Mouse (Mus musculus) cerebellum, adult 8-10 months (tissue): Measurements from ENCODE around the gene Hmga2.
"Not testable (repeated sequence)": the region's sequence is repeated elsewhere in the genome, so short reads cannot be mapped to it uniquely, and the experiment has no call there.

Experiments
- DNase-seq: peaks from one replicate; pipeline ENCODE4 v3.0.0; 2022

Gene Hmga2

GRCm38 (mm10) chr10:120390912-120391835, 85.1 kb downstream of the Hmga2 start:
- DNase-seq = no peak

GRCm38 (mm10) chr10:120389707-120390106, 86.6 kb downstream of the Hmga2 start:
- no peak for DNase-seq

- DNase-seq = no peak
Measured at GRCm38 (mm10) chr10:120388966-120389365, 87.3 kb downstream of the Hmga2 start.

- DNase-seq = no peak
Measured at GRCm38 (mm10) chr10:120388400-120388871, 87.8 kb downstream of the Hmga2 start.

GRCm38 (mm10) chr10:120387105-120387504, 89.2 kb downstream of the Hmga2 start:
- no peak for DNase-seq

GRCm38 (mm10) chr10:120384797-120385600, 91.3 kb downstream of the Hmga2 start:
- no peak for DNase-seq

- DNase-seq = no peak
Measured at GRCm38 (mm10) chr10:120384040-120384439, 92.2 kb downstream of the Hmga2 start.

GRCm38 (mm10) chr10:120377795-120378194, 98.5 kb downstream of the Hmga2 start:
- no peak for DNase-seq

- DNase-seq = peak; percentile 34
Measured at GRCm38 (mm10) chr10:120377327-120377752, 98.9 kb downstream of the Hmga2 start.

GRCm38 (mm10) chr10:120375438-120375837, 100.8 kb downstream of the Hmga2 start:
- no peak for DNase-seq

- DNase-seq = no peak
Measured at GRCm38 (mm10) chr10:120371215-120371614, 105.1 kb downstream of the Hmga2 start.

GRCm38 (mm10) chr10:120369187-120369805, 107.0 kb downstream of the Hmga2 start:
- DNase-seq = no peak

GRCm38 (mm10) chr10:120366173-120366592, 110.1 kb downstream of the Hmga2 start:
- not testable (repeated sequence) for DNase-seq

- no peak for DNase-seq
Measured at GRCm38 (mm10) chr10:120365380-120366172, 110.7 kb downstream of the Hmga2 start.

GRCm38 (mm10) chr10:120363983-120364582, 112.2 kb downstream of the Hmga2 start:
- no peak for DNase-seq

GRCm38 (mm10) chr10:120363298-120363982, 112.8 kb downstream of the Hmga2 start:
- DNase-seq = not testable (repeated sequence)

GRCm38 (mm10) chr10:120354523-120355030, 121.7 kb downstream of the Hmga2 start:
- no peak for DNase-seq

- no peak for DNase-seq
Measured at GRCm38 (mm10) chr10:120345325-120345724, 130.9 kb downstream of the Hmga2 start.

GRCm38 (mm10) chr10:120344558-120345318, 131.5 kb downstream of the Hmga2 start:
- no peak for DNase-seq

GRCm38 (mm10) chr10:120339906-120340305, 136.4 kb downstream of the Hmga2 start:
- DNase-seq = not testable (repeated sequence)
